Mouse (Mus musculus): ENCODE measurements around the gene Cacna1c. TPM values are rescaled to one million over a fixed set of nuclear protein-coding genes. Genes with fewer than 3 reads are reported as not detected.

Gene Cacna1c
- polyA plus RNA-seq, 1 experiment: 1.0 TPM

GRCm38 (mm10) chr6:119083559-119083958, 112.7 kb downstream of the Cacna1c start:
- no peaks in the 10 kb centered on the region for H3K9me3 ChIP-seq (replicated peaks; ENCODE audit: control insufficient read depth, insufficient read depth, low read length, poor library complexity, severe bottlenecking)
- no peak overlapping the region for H3K4me3 ChIP-seq (ENCODE audit: low read depth, low read length)
- no peaks in the 10 kb centered on the region for H3K27me3 ChIP-seq (ENCODE audit: control insufficient read depth, insufficient read depth, low read length, poor library complexity, severe bottlenecking)
- H3K9ac ChIP-seq (ENCODE audit: low read depth, poor library complexity, severe bottlenecking): no peak overlapping the region
- TF ChIP-seq CTCF (IDR thresholded peaks at IDR 0.05; ENCODE audit: low read depth, low read length) (no peak), POLR2A (IDR thresholded peaks at IDR 0.05; ENCODE audit: insufficient read depth, low read length) (no peak), EP300 (IDR thresholded peaks at IDR 0.05; ENCODE audit: insufficient read depth, low read depth, low read length) (no peak)
- H3K4me1 ChIP-seq (ENCODE audit: control insufficient read depth, insufficient read depth, low read length): no peaks in the 10 kb centered on the region
- no peak overlapping the region for H3K27ac ChIP-seq (ENCODE audit: insufficient read depth, low read length)
- H3K36me3 ChIP-seq (ENCODE audit: control insufficient read depth, insufficient read depth, low read length, poor library complexity, severe bottlenecking): no peaks in the 10 kb centered on the region

- TF ChIP-seq EP300 (IDR thresholded peaks at IDR 0.05; ENCODE audit: insufficient read depth, low read depth, low read length) (no peak), POLR2A (IDR thresholded peaks at IDR 0.05; ENCODE audit: insufficient read depth, low read length) (no peak), CTCF (IDR thresholded peaks at IDR 0.05; ENCODE audit: low read depth, low read length) (no peak)
- H3K9me3 ChIP-seq (replicated peaks; ENCODE audit: control insufficient read depth, insufficient read depth, low read length, poor library complexity, severe bottlenecking): no peaks in the 10 kb centered on the region
- H3K27me3 ChIP-seq (ENCODE audit: control insufficient read depth, insufficient read depth, low read length, poor library complexity, severe bottlenecking): no peaks in the 10 kb centered on the region
- no peak overlapping the region for H3K9ac ChIP-seq (ENCODE audit: low read depth, poor library complexity, severe bottlenecking)
- H3K27ac ChIP-seq (ENCODE audit: insufficient read depth, low read length): no peak overlapping the region
- no peaks in the 10 kb centered on the region for H3K36me3 ChIP-seq (ENCODE audit: control insufficient read depth, insufficient read depth, low read length, poor library complexity, severe bottlenecking)
- H3K4me1 ChIP-seq (ENCODE audit: control insufficient read depth, insufficient read depth, low read length): no peaks in the 10 kb centered on the region
- H3K4me3 ChIP-seq (ENCODE audit: low read depth, low read length): no peak overlapping the region
Measured at GRCm38 (mm10) chr6:119082662-119083061, 113.6 kb downstream of the Cacna1c start.

- no peaks in the 10 kb centered on the region for H3K36me3 ChIP-seq (ENCODE audit: control insufficient read depth, insufficient read depth, low read length, poor library complexity, severe bottlenecking)
- H3K27me3 ChIP-seq (ENCODE audit: control insufficient read depth, insufficient read depth, low read length, poor library complexity, severe bottlenecking): no peaks in the 10 kb centered on the region
- no peaks in the 10 kb centered on the region for H3K9me3 ChIP-seq (replicated peaks; ENCODE audit: control insufficient read depth, insufficient read depth, low read length, poor library complexity, severe bottlenecking)
- no peak overlapping the region for H3K4me3 ChIP-seq (ENCODE audit: low read depth, low read length)
- no peak overlapping the region for H3K27ac ChIP-seq (ENCODE audit: insufficient read depth, low read length)
- TF ChIP-seq CTCF (IDR thresholded peaks at IDR 0.05; ENCODE audit: low read depth, low read length) (no peak), EP300 (IDR thresholded peaks at IDR 0.05; ENCODE audit: insufficient read depth, low read depth, low read length) (no peak), POLR2A (IDR thresholded peaks at IDR 0.05; ENCODE audit: insufficient read depth, low read length) (no peak)
- H3K4me1 ChIP-seq (ENCODE audit: control insufficient read depth, insufficient read depth, low read length): no peaks in the 10 kb centered on the region
- no peak overlapping the region for H3K9ac ChIP-seq (ENCODE audit: low read depth, poor library complexity, severe bottlenecking)
Measured at GRCm38 (mm10) chr6:119081650-119082049, 114.6 kb downstream of the Cacna1c start.

GRCm38 (mm10) chr6:119079626-119080025, 116.6 kb downstream of the Cacna1c start:
- H3K9ac ChIP-seq (ENCODE audit: low read depth, poor library complexity, severe bottlenecking): no peak overlapping the region
- no peaks in the 10 kb centered on the region for H3K36me3 ChIP-seq (ENCODE audit: control insufficient read depth, insufficient read depth, low read length, poor library complexity, severe bottlenecking)
- H3K4me3 ChIP-seq (ENCODE audit: low read depth, low read length): no peak overlapping the region
- H3K27ac ChIP-seq (ENCODE audit: insufficient read depth, low read length): no peak overlapping the region
- no peaks in the 10 kb centered on the region for H3K4me1 ChIP-seq (ENCODE audit: control insufficient read depth, insufficient read depth, low read length)
- H3K27me3 ChIP-seq (ENCODE audit: control insufficient read depth, insufficient read depth, low read length, poor library complexity, severe bottlenecking): no peaks in the 10 kb centered on the region
- no peaks in the 10 kb centered on the region for H3K9me3 ChIP-seq (replicated peaks; ENCODE audit: control insufficient read depth, insufficient read depth, low read length, poor library complexity, severe bottlenecking)
- no peak for TF ChIP-seq CTCF (IDR thresholded peaks at IDR 0.05; ENCODE audit: low read depth, low read length)
- no peak for TF ChIP-seq POLR2A (IDR thresholded peaks at IDR 0.05; ENCODE audit: insufficient read depth, low read length)

GRCm38 (mm10) chr6:119078912-119079311, 117.3 kb downstream of the Cacna1c start:
- Histone ChIP-seq H3K27ac (ENCODE audit: insufficient read depth, low read length) (no peak overlapping the region), H3K36me3 (ENCODE audit: control insufficient read depth, insufficient read depth, low read length, poor library complexity, severe bottlenecking) (no peaks in the 10 kb centered on the region), H3K9ac (ENCODE audit: low read depth, poor library complexity, severe bottlenecking) (no peak overlapping the region), H3K9me3 (replicated peaks; ENCODE audit: control insufficient read depth, insufficient read depth, low read length, poor library complexity, severe bottlenecking) (no peaks in the 10 kb centered on the region), H3K4me3 (ENCODE audit: low read depth, low read length) (no peak overlapping the region), H3K4me1 (ENCODE audit: control insufficient read depth, insufficient read depth, low read length) (no peaks in the 10 kb centered on the region), H3K27me3 (ENCODE audit: control insufficient read depth, insufficient read depth, low read length, poor library complexity, severe bottlenecking) (no peaks in the 10 kb centered on the region)
- no peak for TF ChIP-seq CTCF (IDR thresholded peaks at IDR 0.05; ENCODE audit: low read depth, low read length)
- TF ChIP-seq EP300 (IDR thresholded peaks at IDR 0.05; ENCODE audit: insufficient read depth, low read depth, low read length): no peak
- TF ChIP-seq POLR2A (IDR thresholded peaks at IDR 0.05; ENCODE audit: insufficient read depth, low read length): no peak

GRCm38 (mm10) chr6:119077231-119077630, 119.0 kb downstream of the Cacna1c start:
- no peaks in the 10 kb centered on the region for H3K27me3 ChIP-seq (ENCODE audit: control insufficient read depth, insufficient read depth, low read length, poor library complexity, severe bottlenecking)
- TF ChIP-seq POLR2A (IDR thresholded peaks at IDR 0.05; ENCODE audit: insufficient read depth, low read length) (no peak), CTCF (IDR thresholded peaks at IDR 0.05; ENCODE audit: low read depth, low read length) (no peak), EP300 (IDR thresholded peaks at IDR 0.05; ENCODE audit: insufficient read depth, low read depth, low read length) (no peak)
- H3K9me3 ChIP-seq (replicated peaks; ENCODE audit: control insufficient read depth, insufficient read depth, low read length, poor library complexity, severe bottlenecking): no peaks in the 10 kb centered on the region
- H3K4me1 ChIP-seq (ENCODE audit: control insufficient read depth, insufficient read depth, low read length): no peaks in the 10 kb centered on the region
- H3K9ac ChIP-seq (ENCODE audit: low read depth, poor library complexity, severe bottlenecking): no peak overlapping the region
- H3K27ac ChIP-seq (ENCODE audit: insufficient read depth, low read length): no peak overlapping the region
- H3K4me3 ChIP-seq (ENCODE audit: low read depth, low read length): no peak overlapping the region
- H3K36me3 ChIP-seq (ENCODE audit: control insufficient read depth, insufficient read depth, low read length, poor library complexity, severe bottlenecking): no peaks in the 10 kb centered on the region

Data from ES-Bruce4 (cell line).